Mouse (Mus musculus): Measurements from ENCODE around the gene Fam83d. TPM values are rescaled to one million over a fixed set of nuclear protein-coding genes. Genes with fewer than 3 reads are reported as not detected.

Fam83d gene
- polyA plus RNA-seq, 1 experiment from 2014 or later = 54.1 TPM

GRCm38 (mm10) chr2:158829746-158830145 lies 61.9 kb downstream of the Fam83d start:
- H3K4me2 ChIP-seq (ENCODE audit: low read depth, low read length) = no peak overlapping the region
- no peak overlapping the region for H3K9ac ChIP-seq (replicated peaks; ENCODE audit: low read length)
- H3K4me1 ChIP-seq (ENCODE audit: control insufficient read depth, insufficient read depth, low read length) = no peaks in the 10 kb centered on the region
- H3K9me3 ChIP-seq (replicated peaks; ENCODE audit: control insufficient read depth, low read length) = no peaks in the 10 kb centered on the region
- no peaks in the 10 kb centered on the region for H3K27me3 ChIP-seq (ENCODE audit: control insufficient read depth, insufficient read depth, low read length)
- DNase-seq (ENCODE audit: low spot score) = no peak
- ATAC-seq (replicated peaks; ENCODE audit: insufficient number of reproducible peaks, low FRiP score, low TSS enrichment, low read depth) = no peak
- 84% methylated on average over 6 of the region's 6 CpGs for WGBS
- H3K36me3 ChIP-seq (replicated peaks; ENCODE audit: control insufficient read depth, insufficient read depth, low read depth, low read length) = no peaks in the 10 kb centered on the region; the same call in 1 of the 2 replicates
- no peak overlapping the region for H3K27ac ChIP-seq (replicated peaks; ENCODE audit: low read depth, low read length)
- H3K4me3 ChIP-seq (ENCODE audit: low read depth, low read length) = no peak overlapping the region

- Histone ChIP-seq H3K4me1 (ENCODE audit: control insufficient read depth, insufficient read depth, low read length) (no peaks in the 10 kb centered on the region), H3K36me3 (replicated peaks; ENCODE audit: control insufficient read depth, insufficient read depth, low read depth, low read length) (no peaks in the 10 kb centered on the region; the same call in none of the 2 replicates), H3K4me3 (ENCODE audit: low read depth, low read length) (no peak overlapping the region), H3K27me3 (ENCODE audit: control insufficient read depth, insufficient read depth, low read length) (no peaks in the 10 kb centered on the region), H3K9me3 (replicated peaks; ENCODE audit: control insufficient read depth, low read length) (no peaks in the 10 kb centered on the region), H3K9ac (replicated peaks; ENCODE audit: low read length) (no peak overlapping the region), H3K27ac (replicated peaks; ENCODE audit: low read depth, low read length) (no peak overlapping the region), H3K4me2 (ENCODE audit: low read depth, low read length) (no peak overlapping the region)
- DNase-seq (ENCODE audit: low spot score) = no peak
- ATAC-seq (replicated peaks; ENCODE audit: insufficient number of reproducible peaks, low FRiP score, low TSS enrichment, low read depth) = no peak
- WGBS = 84% methylated on average over 5 of the region's 5 CpGs
Measured at GRCm38 (mm10) chr2:158833221-158833620, 65.3 kb downstream of the Fam83d start.

- no peak overlapping the region for H3K27ac ChIP-seq (replicated peaks; ENCODE audit: low read depth, low read length)
- no peaks in the 10 kb centered on the region for H3K27me3 ChIP-seq (ENCODE audit: control insufficient read depth, insufficient read depth, low read length)
- no peak overlapping the region for H3K4me2 ChIP-seq (ENCODE audit: low read depth, low read length)
- ATAC-seq (replicated peaks; ENCODE audit: insufficient number of reproducible peaks, low FRiP score, low TSS enrichment, low read depth) = no peak
- 81% methylated on average over 2 of the region's 2 CpGs for WGBS
- no peaks in the 10 kb centered on the region for H3K9me3 ChIP-seq (replicated peaks; ENCODE audit: control insufficient read depth, low read length)
- H3K36me3 ChIP-seq (replicated peaks; ENCODE audit: control insufficient read depth, insufficient read depth, low read depth, low read length) = no peaks in the 10 kb centered on the region; the same call in none of the 2 replicates
- DNase-seq (ENCODE audit: low spot score) = no peak
- no peak overlapping the region for H3K9ac ChIP-seq (replicated peaks; ENCODE audit: low read length)
- no peaks in the 10 kb centered on the region for H3K4me1 ChIP-seq (ENCODE audit: control insufficient read depth, insufficient read depth, low read length)
- no peak overlapping the region for H3K4me3 ChIP-seq (ENCODE audit: low read depth, low read length)
Measured at GRCm38 (mm10) chr2:158833645-158834044, 65.8 kb downstream of the Fam83d start.

Small RNA genes lying within 50 kb of the gene (microRNA-seq; reads per million reads assigned to microRNA genes)
- gene Gm26141 (ENCODE audit: borderline number of aligned reads) = not detected

Other genes starting within 250 kb of the Fam83d start
- 0.27 and 0.71 TPM in 2 replicates for gene Slc32a1, start 157.3 kb upstream of the Fam83d start, polyA plus RNA-seq (2014; fragmentation: Nextera tagmentation; extraction: Ambion mirVana)
- gene Actr5, start 143.2 kb upstream of the Fam83d start, polyA plus RNA-seq (2014; fragmentation: Nextera tagmentation; extraction: Ambion mirVana) = 15.8 and 16.5 TPM in 2 replicates
- 2.2 and 2.3 TPM in 2 replicates for gene Ppp1r16b, start 102.7 kb upstream of the Fam83d start, polyA plus RNA-seq (2014; fragmentation: Nextera tagmentation; extraction: Ambion mirVana)
- gene Dhx35, start 26.7 kb downstream of the Fam83d start, polyA plus RNA-seq (2014; fragmentation: Nextera tagmentation; extraction: Ambion mirVana) = 15.6 and 16.8 TPM in 2 replicates